Mouse (Mus musculus) liver, adult 2 months (tissue): ENCODE data around the gene Ubxn6. TPM values are rescaled to one million over a fixed set of nuclear protein-coding genes. Genes with fewer than 3 reads are reported as not detected.

Experiments used
- DNase-seq: peaks from one replicate; pipeline ENCODE4 v3.0.0-alpha.2; 2011; ENCODE audit warnings: low read depth, low spot score; ENCODE audit errors: extremely low read depth
- H3K27ac ChIP-seq: fragments of 200-500 bp; replicated peaks from 2 replicates; pipeline ENCODE4 v1.5.1; 2012; ENCODE audit warnings: low read depth, mild to moderate bottlenecking, control low read depth, inconsistent platforms, low read length; ENCODE audit not compliant: insufficient read depth
- H3K27me3 ChIP-seq: fragments of 200-500 bp; 2 replicates; pipeline ENCODE4 v1.6.1; 2012; ENCODE audit warnings: mild to moderate bottlenecking, moderate library complexity, low read length, inconsistent platforms; ENCODE audit not compliant: control insufficient read depth, insufficient read depth
- H3K36me3 ChIP-seq: fragments of 200-500 bp; 2 replicates; pipeline ENCODE4 v1.6.1; 2012; ENCODE audit warnings: low read length, inconsistent platforms; ENCODE audit not compliant: control insufficient read depth, insufficient read depth
- H3K4me1 ChIP-seq: fragments of 200-500 bp; 2 replicates; pipeline ENCODE4 v1.6.1; 2011; ENCODE audit warnings: low read length; ENCODE audit not compliant: control insufficient read depth, insufficient read depth
- H3K4me3 ChIP-seq: fragments of 200-500 bp; 2 replicates; pipeline ENCODE4 v1.5.1; 2011; ENCODE audit warnings: low read depth, mild to moderate bottlenecking, control low read depth, low read length, moderate library complexity; ENCODE audit not compliant: insufficient read depth
- H3K79me2 ChIP-seq: fragments of 200-500 bp; 2 replicates; pipeline ENCODE4 v1.6.1; 2012; ENCODE audit warnings: inconsistent platforms, mild to moderate bottlenecking, low read length, moderate library complexity; ENCODE audit not compliant: control insufficient read depth, insufficient read depth
- H3K9ac ChIP-seq: fragments of 200-500 bp; 2 replicates; pipeline ENCODE4 v1.6.1; 2012; ENCODE audit warnings: low read depth, mild to moderate bottlenecking, control low read depth, inconsistent platforms, low read length
- CTCF ChIP-seq: fragments of 200-500 bp; IDR thresholded peaks from 2 replicates; pipeline ENCODE4 v1.5.1; 2011; ENCODE audit warnings: low read depth, low read length, control low read depth
- POLR2A ChIP-seq: fragments of 200-500 bp; IDR thresholded peaks from 2 replicates; pipeline ENCODE4 v1.6.1; 2011; ENCODE audit warnings: low read length, control low read depth; ENCODE audit not compliant: insufficient read depth; ENCODE audit errors: extremely low read depth
- WGBS: fragments of 180-500 bp; shearing (Covaris S2); methylation state at CpG from one replicate; pipeline ENCODE4 v1.1.7; 2018; 5-methylcytosine and 5-hydroxymethylcytosine counted together
- polyA plus RNA-seq: library from polyadenylated mRNA; depleted of rRNA; stranded (reverse); fragments of >200 nt; gene quantifications from 2 replicates; pipeline ENCODE4 v1.2.3, GENCODE M21; 2012
- total RNA-seq: library from RNA; depleted of rRNA; stranded (reverse); fragments of >200 nt; gene quantifications from 2 replicates; pipeline ENCODE4 v1.2.3, GENCODE M21; 2014

The Ubxn6 gene
- total and polyA plus RNA-seq, 2 experiments, result 34.9 to 55.8 TPM

GRCm38 (mm10) chr17:56023386-56023785 is 51.4 kb downstream of the Ubxn6 start:
- no peak for TF ChIP-seq POLR2A
- TF ChIP-seq CTCF, result no peak
- no peak overlapping the region for H3K9ac ChIP-seq
- no peak for DNase-seq
- WGBS, result 63% methylated on average over 5 of the region's 5 CpGs
- H3K4me3 ChIP-seq, result no peak overlapping the region
- H3K36me3 ChIP-seq, result no peaks in the 10 kb centered on the region
- H3K27ac ChIP-seq, result peak overlapping the region; percentile 36; the same call in 1 of the 2 replicates
- H3K4me1 ChIP-seq, result peaks cover 30% of the 10 kb centered on the region
- H3K79me2 ChIP-seq, result peaks cover 43% of the 10 kb centered on the region
- no peaks in the 10 kb centered on the region for H3K27me3 ChIP-seq

- Histone ChIP-seq H3K79me2 (peaks cover 43% of the 10 kb centered on the region), H3K27ac (no peak overlapping the region; the same call in 1 of the 2 replicates), H3K4me1 (peaks cover 26% of the 10 kb centered on the region), H3K36me3 (no peaks in the 10 kb centered on the region), H3K9ac (no peak overlapping the region), H3K4me3 (no peak overlapping the region), H3K27me3 (no peaks in the 10 kb centered on the region)
- WGBS, result 76% methylated on average over 4 of the region's 4 CpGs
- DNase-seq, result no peak
- no peak for TF ChIP-seq CTCF
- TF ChIP-seq POLR2A, result no peak
These were observed 51.9 kb downstream of the Ubxn6 start for GRCm38 (mm10) chr17:56022989-56023290.

GRCm38 (mm10) chr17:56022131-56022988 is 52.5 kb downstream of the Ubxn6 start:
- H3K27me3 ChIP-seq, result no peaks in the 10 kb centered on the region
- 89% methylated on average over 2 of the region's 2 CpGs for WGBS
- H3K4me3 ChIP-seq, result no peak overlapping the region
- H3K9ac ChIP-seq, result no peak overlapping the region
- H3K4me1 ChIP-seq, result peaks cover 20% of the 10 kb centered on the region
- peaks cover 43% of the 10 kb centered on the region for H3K79me2 ChIP-seq
- TF ChIP-seq CTCF (no peak), POLR2A (no peak)
- no peak overlapping the region; the same call in 1 of the 2 replicates for H3K27ac ChIP-seq
- no peaks in the 10 kb centered on the region for H3K36me3 ChIP-seq
- no peak for DNase-seq

GRCm38 (mm10) chr17:56021161-56021910 is 53.5 kb downstream of the Ubxn6 start:
- no peak overlapping the region for H3K9ac ChIP-seq
- no peak overlapping the region for H3K27ac ChIP-seq
- 79% methylated on average over 4 of the region's 4 CpGs for WGBS
- no peak for DNase-seq
- H3K79me2 ChIP-seq, result peaks cover 36% of the 10 kb centered on the region
- no peak overlapping the region for H3K4me3 ChIP-seq
- peaks cover 1% of the 10 kb centered on the region; the same call in 1 of the 2 replicates for H3K36me3 ChIP-seq
- H3K27me3 ChIP-seq, result no peaks in the 10 kb centered on the region
- TF ChIP-seq POLR2A (no peak), CTCF (no peak)
- peaks cover 13% of the 10 kb centered on the region; the same call in 1 of the 2 replicates for H3K4me1 ChIP-seq

- Histone ChIP-seq H3K27me3 (no peaks in the 10 kb centered on the region), H3K9ac (no peak overlapping the region), H3K27ac (no peak overlapping the region), H3K4me3 (no peak overlapping the region), H3K4me1 (peaks cover 13% of the 10 kb centered on the region; the same call in 1 of the 2 replicates), H3K36me3 (peaks cover 2% of the 10 kb centered on the region; the same call in 1 of the 2 replicates), H3K79me2 (peaks cover 28% of the 10 kb centered on the region; the same call in 1 of the 2 replicates)
- WGBS, result 89% methylated on average over 6 of the region's 6 CpGs
- DNase-seq, result no peak
- TF ChIP-seq CTCF (no peak), POLR2A (no peak)
These were observed 54.3 kb downstream of the Ubxn6 start for GRCm38 (mm10) chr17:56020400-56021084.
